In genomic region chr5:106622193-106622592, GRCm38 (mm10) we compare ENCODE assay signal across 28 mouse cellular contexts. TPM values are rescaled to one million over a fixed set of nuclear protein-coding genes. Genes with fewer than 3 reads are reported as not detected.
DNase-seq lines count a peak whose midpoint lies in the region; ATAC-seq and TF ChIP-seq lines count a peak whose summit lies in the region.
"Had no signal": no experiment of that assay in that cellular context is flagged by ENCODE, and none has a peak within 500 bp of the region (broad histone marks: within the 10 kb centered on the region; RNA-seq: fewer than 3 reads in every experiment).

No protein-coding gene starts in this region.

- DNase-seq in heart, adult 11 months, result peak; percentile 27
- no peak for DNase-seq in heart, postnatal 14 days
- DNase-seq in limb, embryonic 11.5 days (ENCODE audit: low spot score), result peak; percentile 7
- no peak for DNase-seq in limb, embryonic 10.5 days (ENCODE audit: low spot score)
- no peak for DNase-seq in testis, postnatal 14 days (ENCODE audit: low spot score)
- DNase-seq in Patski (ENCODE audit: low read depth, low spot score), result peak; percentile 37
- no peak for DNase-seq in right cerebral cortex, postnatal 10 days (ENCODE audit: low spot score in 2 of 2)
- DNase-seq: adrenal gland, adult 2 months; adrenal gland, adult 8-10 months; adrenal gland, postnatal 10 days; adrenal gland, postnatal 14 days; adrenal gland, postnatal 25 days; adrenal gland, postnatal 36 days; B cell, adult 2 months; cerebellum, adult 11 months; cerebellum, adult 11-12 months; cerebellum, adult 18-20 months had no signal

- H3K27me3 ChIP-seq in limb, embryonic 11.5 days (ENCODE audit: control insufficient read depth, insufficient read depth, low read length), result no peaks in the 10 kb centered on the region
- no peaks in the 10 kb centered on the region for H3K27me3 ChIP-seq in limb, embryonic 10.5 days (ENCODE audit: low read depth, poor library complexity, severe bottlenecking)
- H3K27me3 ChIP-seq in testis, adult 2 months (ENCODE audit: control insufficient read depth, insufficient read depth, low read length), result no peaks in the 10 kb centered on the region
- no peaks in the 10 kb centered on the region for H3K27me3 ChIP-seq in Patski
- H3K27me3 ChIP-seq: CH12.LX had no signal

- H3K9ac ChIP-seq in limb, embryonic 11.5 days (ENCODE audit: low read length), result no peak overlapping the region

- H3K4me3 ChIP-seq in limb, embryonic 11.5 days (ENCODE audit: low read depth, low read length), result no peak overlapping the region
- no peak overlapping the region for H3K4me3 ChIP-seq in limb, embryonic 10.5 days
- peak overlapping the region; percentile 75 for H3K4me3 ChIP-seq in testis, adult 2 months (ENCODE audit: control insufficient read depth, low read depth, low read length)

- peaks cover 3% of the 10 kb centered on the region; the same call in 1 of the 2 replicates for H3K36me3 ChIP-seq in limb, embryonic 11.5 days (ENCODE audit: control insufficient read depth, insufficient read depth, low read length)
- peaks cover 75% of the 10 kb centered on the region for H3K36me3 ChIP-seq in limb, embryonic 10.5 days
- H3K36me3 ChIP-seq in testis, adult 2 months (ENCODE audit: control insufficient read depth, insufficient read depth, low read length), result peaks cover 4% of the 10 kb centered on the region

- POLR2A ChIA-PET in Patski (lab: Charles Lee), result no interaction called here

- TF ChIP-seq CTCF in testis, adult 2 months (IDR thresholded peaks at IDR 0.05; ENCODE audit: control insufficient read depth, insufficient read depth, insufficient replicate concordance, low read depth, low read length), result no peak
- no peak for TF ChIP-seq CTCF in Patski (IDR thresholded peaks at IDR 0.05)

- H3K4me2 ChIP-seq in limb, embryonic 11.5 days (ENCODE audit: low read depth, severe bottlenecking), result no peak overlapping the region

- CTCF ChIA-PET in Patski (lab: Charles Lee), result no interaction called here

- in situ Hi-C loops in Patski (cut with MboI; ENCODE audit: low pct_unique_long_range_greater_than_20kb), result no loop called here

- no peak for TF ChIP-seq POLR2A in testis, adult 2 months (IDR thresholded peaks at IDR 0.05; ENCODE audit: control insufficient read depth, low read depth, low read length)

- intact Hi-C loops in heart, postnatal 14 days (cut with DNase I), result no loop called here

- 97% methylated on average over 5 of the region's 5 CpGs for WGBS in limb, embryonic 11.5 days
- 96% methylated on average over 5 of the region's 5 CpGs for WGBS in limb, embryonic 10.5 days

- H3K4me1 ChIP-seq in limb, embryonic 11.5 days (ENCODE audit: control insufficient read depth, insufficient read depth, low read length), result no peaks in the 10 kb centered on the region
- no peaks in the 10 kb centered on the region for H3K4me1 ChIP-seq in limb, embryonic 10.5 days
- H3K4me1 ChIP-seq in testis, adult 2 months (ENCODE audit: control insufficient read depth, insufficient read depth, low read length), result no peaks in the 10 kb centered on the region

- H3K27ac ChIP-seq in limb, embryonic 11.5 days (replicated peaks; ENCODE audit: low read depth, low read length), result no peak overlapping the region
- H3K27ac ChIP-seq in limb, embryonic 10.5 days, result no peak overlapping the region
- no peak overlapping the region for H3K27ac ChIP-seq in testis, adult 2 months (ENCODE audit: control insufficient read depth, insufficient read depth, low read depth, low read length)

- no peaks in the 10 kb centered on the region for H3K9me3 ChIP-seq in limb, embryonic 11.5 days (ENCODE audit: control insufficient read depth, low read length)
- no peaks in the 10 kb centered on the region for H3K9me3 ChIP-seq in limb, embryonic 10.5 days (replicated peaks)
- H3K9me3 ChIP-seq: G1E had no signal

- ATAC-seq in limb, embryonic 11.5 days (ENCODE audit: insufficient number of reproducible peaks, low FRiP score, low TSS enrichment, low read depth), result no peak
- ATAC-seq in Patski, result peak; percentile 98
- ATAC-seq: activated CD4-positive, CD25-positive, alpha-beta regulatory T cell, adult 4 months; CD4-positive, CD25-positive, alpha-beta regulatory T cell, adult 4 months had no signal

RNA-seq across cellular contexts. Expression of gene Gm17304, which starts 13.3 kb away (rescaled TPM):
- not detected for total RNA-seq in heart, postnatal 14 days (2021)
- polyA plus RNA-seq in limb, embryonic 11.5 days (2014; fragmentation: Nextera tagmentation; extraction: Ambion mirVana), result not detected in 2 replicates
- polyA plus RNA-seq in limb, embryonic 10.5 days (2016; fragmentation: Nextera tagmentation; extraction: Ambion mirVana), result not detected in 2 replicates
- not detected in 2 replicates for polyA plus RNA-seq in testis, adult 2 months (2012; rRNA removed)
- polyA plus RNA-seq in Patski (2021), result not detected
- total RNA-seq: adrenal gland, adult 18-20 months; adrenal gland, adult 2 months; adrenal gland, adult 8-10 months; adrenal gland, postnatal 10 days; adrenal gland, postnatal 14 days; adrenal gland, postnatal 25 days; adrenal gland, postnatal 36 days; adrenal gland, postnatal 4 days; CH12.LX; ES-E14; G1E; MEL had no signal
- polyA plus RNA-seq: activated CD4-positive, CD25-positive, alpha-beta regulatory T cell, adult 4 months; adrenal gland, adult 2 months; brain, embryonic 14.5 days; C2C12; CD4-positive, CD25-positive, alpha-beta regulatory T cell, adult 4 months; G1E had no signal

Comparison
In these comparisons a context has a peak if more than half of its experiments do, and no peak if none do; other contexts are left out.
1. DNase-seq: peak in heart, adult 11 months (single experiment), limb, embryonic 11.5 days (single experiment) and Patski (single experiment); none in heart, postnatal 14 days (0 of 2), limb, embryonic 10.5 days (single experiment), testis, postnatal 14 days (single experiment) and right cerebral cortex, postnatal 10 days (0 of 2).